Mouse (Mus musculus) intestine, postnatal 0 days (tissue): ENCODE measurements around the gene Tmem159. TPM values are rescaled to one million over a fixed set of nuclear protein-coding genes. Genes with fewer than 3 reads are reported as not detected.

Experiments
- ATAC-seq: fragments of 200-750 bp; cut with Nextera tagmentation; 2 replicates; pipeline ENCODE4 v1.8.0; 2017; ENCODE audit warnings: mild to moderate bottlenecking, moderate TSS enrichment, moderate library complexity
- H3K27ac ChIP-seq: fragments of 300-500 bp; sonication (generic); 2 replicates; pipeline ENCODE4 v1.5.1; 2014; ENCODE audit warnings: mild to moderate bottlenecking, low read depth, low read length, moderate library complexity
- H3K27me3 ChIP-seq: fragments of 300-500 bp; sonication (generic); replicated peaks from 2 replicates; pipeline ENCODE4 v1.6.1; 2014; ENCODE audit warnings: low read length, mixed read lengths; ENCODE audit not compliant: control insufficient read depth, insufficient read depth
- H3K36me3 ChIP-seq: fragments of 300-500 bp; sonication (generic); 2 replicates; pipeline ENCODE4 v1.6.1; 2014; ENCODE audit warnings: mild to moderate bottlenecking, moderate library complexity; ENCODE audit not compliant: control insufficient read depth, insufficient read depth
- H3K4me1 ChIP-seq: fragments of 300-500 bp; sonication (generic); replicated peaks from 2 replicates; pipeline ENCODE4 v1.6.1; 2014; ENCODE audit warnings: antibody characterized with exemption, low read length, mixed read lengths; ENCODE audit not compliant: control insufficient read depth, insufficient read depth
- H3K4me2 ChIP-seq: fragments of 300-500 bp; sonication (generic); replicated peaks from 2 replicates; pipeline ENCODE4 v1.6.1; 2014; ENCODE audit warnings: low read depth, mild to moderate bottlenecking, moderate library complexity
- H3K4me3 ChIP-seq: fragments of 300-500 bp; sonication (generic); 2 replicates; pipeline ENCODE4 v1.5.1; 2014; ENCODE audit warnings: low read depth, low read length
- H3K9ac ChIP-seq: fragments of 300-500 bp; sonication (generic); 2 replicates; pipeline ENCODE4 v1.6.1; 2014; ENCODE audit warnings: mild to moderate bottlenecking, low read depth, low read length
- H3K9me3 ChIP-seq: fragments of 300-500 bp; sonication (generic); 2 replicates; pipeline ENCODE4 v1.6.1; 2016; ENCODE audit warnings: mixed run types; ENCODE audit not compliant: control insufficient read depth
- CTCF ChIP-seq: sonication (generic); IDR thresholded peaks from 2 replicates; pipeline ENCODE4 v1.5.1; 2016; ENCODE audit warnings: low read depth, mild to moderate bottlenecking, control low read depth, antibody characterized with exemption, moderate library complexity
- WGBS: fragments of 180-500 bp; shearing (Covaris S2); extraction: QIAGEN DNeasy Blood & Tissue Kit; methylation state at CpG from one replicate; pipeline ENCODE4 v1.1.7; 2014; 5-methylcytosine and 5-hydroxymethylcytosine counted together
- polyA plus RNA-seq: library from polyadenylated mRNA; unstranded; fragments of >200 nt; fragmentation: Nextera tagmentation; extraction: Ambion mirVana; gene quantifications from 2 replicates; pipeline ENCODE4 v1.2.1, GENCODE M21; 2015

Gene Tmem159
- polyA plus RNA-seq, 1 experiment from 2014 or later: 21.6 TPM

DNA sequence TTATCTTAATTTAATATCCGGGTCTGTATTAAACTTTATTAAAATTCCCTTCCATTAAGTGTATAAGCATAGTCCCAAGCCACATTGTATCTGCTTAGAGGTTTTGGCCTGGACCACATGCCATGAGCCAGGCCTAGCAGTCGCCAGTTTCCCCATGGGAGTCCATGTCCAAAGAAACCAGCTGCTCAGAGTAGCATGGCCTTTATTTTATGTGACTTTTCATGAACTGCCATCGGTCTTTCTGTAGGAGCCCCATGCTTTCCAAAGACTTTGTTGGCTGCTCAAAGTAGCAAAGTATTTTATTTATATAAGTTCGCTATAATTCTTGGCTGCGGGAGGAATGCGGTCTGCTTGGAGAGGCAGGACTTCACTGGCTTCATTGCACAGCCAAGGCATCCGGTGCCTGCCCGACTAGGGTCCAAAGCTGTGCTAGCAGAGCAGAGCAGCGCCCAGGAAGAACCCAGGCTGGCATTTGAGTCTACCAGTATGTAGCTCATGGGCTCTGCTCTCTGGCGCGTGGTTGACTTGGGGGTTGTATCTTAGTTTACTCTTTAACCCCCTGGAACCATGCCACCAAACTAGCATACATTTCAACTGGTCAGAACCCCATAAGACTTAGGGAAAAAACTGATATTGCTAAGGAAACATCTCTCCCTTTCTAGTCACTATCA, 61.6 kb downstream of the Tmem159 start:
- H3K9me3 ChIP-seq: no peaks in the 10 kb centered on the region
- H3K27ac ChIP-seq: no peak overlapping the region
- no peak for ATAC-seq
- no peak overlapping the region for H3K9ac ChIP-seq
- no peak overlapping the region for H3K4me3 ChIP-seq
- no peaks in the 10 kb centered on the region for H3K4me1 ChIP-seq
- TF ChIP-seq CTCF: no peak
- 84% methylated on average over 11 of the region's 11 CpGs for WGBS
- H3K4me2 ChIP-seq: no peak overlapping the region
- H3K27me3 ChIP-seq: no peaks in the 10 kb centered on the region
- H3K36me3 ChIP-seq: no peaks in the 10 kb centered on the region

Other genes starting within 250 kb of the Tmem159 start
- gene Lyrm1, start 206.5 kb upstream of the Tmem159 start, polyA plus RNA-seq: 11.8 and 12.5 TPM in 2 replicates
- 11.9 and 15.8 TPM in 2 replicates for gene Dcun1d3, start 206.1 kb upstream of the Tmem159 start, polyA plus RNA-seq
- not detected in 2 replicates for gene Dnah3, start 7.1 kb upstream of the Tmem159 start, polyA plus RNA-seq
- 0.18 and 0.31 TPM in 2 replicates for gene Zp2, start 42.9 kb downstream of the Tmem159 start, polyA plus RNA-seq
- gene Anks4b, start 71.5 kb downstream of the Tmem159 start, polyA plus RNA-seq: 23.0 and 29.2 TPM in 2 replicates
- gene Crym, start 99.8 kb downstream of the Tmem159 start, polyA plus RNA-seq: 1.9 TPM in 2 replicates
- gene Abca14, start 101.6 kb downstream of the Tmem159 start, polyA plus RNA-seq: 0.60 and 0.83 TPM in 2 replicates
- gene Abca15, start 226.3 kb downstream of the Tmem159 start, polyA plus RNA-seq: not detected in 2 replicates